Mouse (Mus musculus): Measurements from ENCODE around the gene Taar5.

Gene Taar5

GRCm38 (mm10) chr10:23970656-23971165 is at the start of gene Taar5:
Gene Taar5, plus strand, starts transcription at chr10:23970706.
- DNase-seq (ENCODE audit: low read depth in 1 of 2, low spot score in 2 of 2), result no peak

GRCm38 (mm10) chr10:23922468-23922867 is 48.0 kb upstream of the Taar5 start:
- DNase-seq (ENCODE audit: low read depth in 1 of 2, low spot score in 2 of 2), result no peak

GRCm38 (mm10) chr10:23923941-23924340 is 46.6 kb upstream of the Taar5 start:
- DNase-seq (ENCODE audit: low read depth in 1 of 2, low spot score in 2 of 2), result no peak

GRCm38 (mm10) chr10:23937613-23938012 is 32.9 kb upstream of the Taar5 start:
- DNase-seq (ENCODE audit: low read depth in 1 of 2, low spot score in 2 of 2), result no peak

- no peak for DNase-seq (ENCODE audit: low read depth in 1 of 2, low spot score in 2 of 2)
These were observed 32.2 kb upstream of the Taar5 start, which contains the start of gene Taar2 for GRCm38 (mm10) chr10:23938312-23938711. Gene Taar2, plus strand, starts transcription at chr10:23938572.

- no peak for DNase-seq (ENCODE audit: low read depth in 1 of 2, low spot score in 2 of 2)
These were observed 28.0 kb upstream of the Taar5 start for GRCm38 (mm10) chr10:23942465-23942864.

GRCm38 (mm10) chr10:23948026-23948425 is 22.5 kb upstream of the Taar5 start:
- no peak for DNase-seq (ENCODE audit: low read depth in 1 of 2, low spot score in 2 of 2)

GRCm38 (mm10) chr10:23949508-23950005 is 20.9 kb upstream of the Taar5 start, which contains the start of gene Taar3:
Gene Taar3, plus strand, starts transcription at chr10:23949558.
- no peak for DNase-seq (ENCODE audit: low read depth in 1 of 2, low spot score in 2 of 2)

GRCm38 (mm10) chr10:23951714-23952113 is 18.8 kb upstream of the Taar5 start:
- no peak for DNase-seq (ENCODE audit: low read depth in 1 of 2, low spot score in 2 of 2)

- DNase-seq (ENCODE audit: low read depth in 1 of 2, low spot score in 2 of 2), result no peak
These were observed 11.4 kb upstream of the Taar5 start for GRCm38 (mm10) chr10:23959071-23959470.

GRCm38 (mm10) chr10:23960444-23960915 is 10.0 kb upstream of the Taar5 start, which contains the start of gene Taar4:
Gene Taar4, plus strand, starts transcription at chr10:23960494.
- DNase-seq (ENCODE audit: low read depth in 1 of 2, low spot score in 2 of 2), result no peak

- no peak for DNase-seq (ENCODE audit: low read depth in 1 of 2, low spot score in 2 of 2)
These were observed 7.1 kb upstream of the Taar5 start for GRCm38 (mm10) chr10:23963444-23963843.

- DNase-seq (ENCODE audit: low read depth in 1 of 2, low spot score in 2 of 2), result no peak
These were observed 5.4 kb upstream of the Taar5 start for GRCm38 (mm10) chr10:23964921-23965610.

GRCm38 (mm10) chr10:23971256-23971655 is 750 bp downstream of the Taar5 start:
- no peak for DNase-seq (ENCODE audit: low read depth in 1 of 2, low spot score in 2 of 2)

- no peak for DNase-seq (ENCODE audit: low read depth in 1 of 2, low spot score in 2 of 2)
These were observed 7.5 kb downstream of the Taar5 start for GRCm38 (mm10) chr10:23977958-23978357.

GRCm38 (mm10) chr10:23978901-23979705 is 8.6 kb downstream of the Taar5 start:
- no peak for DNase-seq (ENCODE audit: low read depth in 1 of 2, low spot score in 2 of 2)

- DNase-seq (ENCODE audit: low read depth in 1 of 2, low spot score in 2 of 2), result no peak
These were observed 15.0 kb downstream of the Taar5 start, which contains the start of gene Taar6 for GRCm38 (mm10) chr10:23985546-23985945. Gene Taar6, minus strand, starts transcription at chr10:23985646.

- DNase-seq (ENCODE audit: low read depth in 1 of 2, low spot score in 2 of 2), result no peak
These were observed 15.9 kb downstream of the Taar5 start for GRCm38 (mm10) chr10:23986419-23986818.

- no peak for DNase-seq (ENCODE audit: low read depth in 1 of 2, low spot score in 2 of 2)
These were observed 22.9 kb downstream of the Taar5 start, which contains the start of gene Taar7a for GRCm38 (mm10) chr10:23993381-23993780. Gene Taar7a, minus strand, starts transcription at chr10:23993481.

GRCm38 (mm10) chr10:23999639-24000038 is 29.1 kb downstream of the Taar5 start, which contains the start of gene Taar7b:
Gene Taar7b, plus strand, starts transcription at chr10:23999939.
- no peak for DNase-seq (ENCODE audit: low read depth in 1 of 2, low spot score in 2 of 2)

GRCm38 (mm10) chr10:24006442-24006841 is 35.9 kb downstream of the Taar5 start:
- no peak for DNase-seq (ENCODE audit: low read depth in 1 of 2, low spot score in 2 of 2)

All from monocyte, adult 2 months (primary cell).